Mouse (Mus musculus) ES-E14 (cell line): ENCODE results near the gene Bricd5.
"Not testable (repeated sequence)": the region's sequence is repeated elsewhere in the genome, so short reads cannot be mapped to it uniquely, and the experiment has no call there.

ENCODE experiments used
- CHD2 ChIP-seq: IDR thresholded peaks from 2 replicates; pipeline ENCODE4 v1.6.1; 2014; ENCODE audit warnings: mild to moderate bottlenecking, low read depth, low read length, inconsistent platforms
- HCFC1 ChIP-seq: IDR thresholded peaks from 2 replicates; pipeline ENCODE4 v1.6.1; 2012; ENCODE audit warnings: low read length, inconsistent platforms, borderline replicate concordance; ENCODE audit not compliant: insufficient read depth
- MAFK ChIP-seq: IDR thresholded peaks from 2 replicates; pipeline ENCODE4 v1.6.1; 2014; ENCODE audit warnings: mild to moderate bottlenecking, low read depth, low read length, inconsistent platforms; ENCODE audit not compliant: insufficient read depth
- ZC3H11A ChIP-seq: IDR thresholded peaks from 2 replicates; pipeline ENCODE4 v1.6.1; 2012; ENCODE audit warnings: low read depth, mild to moderate bottlenecking, inconsistent platforms, low read length, borderline replicate concordance
- ZNF384 ChIP-seq: IDR thresholded peaks from 2 replicates; pipeline ENCODE4 v1.6.1; 2012; ENCODE audit warnings: low read depth, low read length, inconsistent platforms

DNA sequence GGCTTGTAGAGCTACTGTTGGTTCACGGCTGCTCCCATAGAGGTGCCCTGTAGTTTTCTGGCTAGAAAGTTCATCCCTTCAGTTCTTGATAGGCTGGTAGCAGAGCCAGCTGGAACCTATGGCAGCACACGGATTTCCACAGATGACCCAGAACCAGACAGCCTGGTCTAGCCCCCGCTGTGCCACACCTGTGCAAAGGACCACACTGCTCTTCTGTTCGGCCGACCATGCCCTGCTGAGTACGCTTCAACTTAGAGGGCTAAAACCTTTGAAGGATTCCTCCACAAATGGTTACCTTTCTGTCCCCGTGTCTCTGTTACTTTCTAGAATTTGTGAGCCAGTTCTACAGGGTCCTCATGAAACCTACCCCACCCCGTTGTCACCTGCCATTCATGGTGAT is 48.4 kb upstream of the Bricd5 start:
- not testable (repeated sequence) for TF ChIP-seq ZNF384, CHD2, ZC3H11A, HCFC1, MAFK
